Mouse (Mus musculus) olfactory bulb, adult 2 months (tissue): Measurements from ENCODE around the gene Hspa12a. TPM values are rescaled to one million over a fixed set of nuclear protein-coding genes. Genes with fewer than 3 reads are reported as not detected.

Experiments
- H3K27ac ChIP-seq: fragments of 200-500 bp; 2 replicates; pipeline ENCODE4 v1.5.1; 2012; ENCODE audit warnings: low read depth, low read length; ENCODE audit not compliant: insufficient read depth
- H3K4me1 ChIP-seq: fragments of 200-500 bp; 2 replicates; pipeline ENCODE4 v1.6.1; 2012; ENCODE audit warnings: low read length; ENCODE audit not compliant: control insufficient read depth, insufficient read depth
- H3K4me3 ChIP-seq: fragments of 200-500 bp; 2 replicates; pipeline ENCODE4 v1.5.1; 2012; ENCODE audit warnings: mild to moderate bottlenecking, low read depth, low read length, moderate library complexity; ENCODE audit not compliant: insufficient read depth
- CTCF ChIP-seq: fragments of 200-500 bp; IDR thresholded peaks from 2 replicates; pipeline ENCODE4 v1.5.1; 2012; ENCODE audit warnings: low read depth, mild to moderate bottlenecking, low read length, moderate library complexity; ENCODE audit not compliant: insufficient read depth
- POLR2A ChIP-seq: fragments of 200-500 bp; IDR thresholded peaks from 2 replicates; pipeline ENCODE4 v1.6.1; 2012; ENCODE audit warnings: mild to moderate bottlenecking, low read depth, low read length, moderate library complexity; ENCODE audit not compliant: insufficient read depth
- WGBS: fragments of 180-500 bp; shearing (Covaris S2); methylation state at CpG from one replicate; pipeline ENCODE4 v1.1.7; 2018; 5-methylcytosine and 5-hydroxymethylcytosine counted together
- polyA plus RNA-seq: library from polyadenylated mRNA; stranded (reverse); fragments of >200 nt; gene quantifications from 2 replicates; pipeline ENCODE4 v1.2.4, GENCODE M21; 2012; ENCODE audit warnings: low replicate concordance; ENCODE audit not compliant: missing spikeins, insufficient read depth, insufficient read length

The Hspa12a gene
- polyA plus RNA-seq, 1 experiment, result not detected

DNA sequence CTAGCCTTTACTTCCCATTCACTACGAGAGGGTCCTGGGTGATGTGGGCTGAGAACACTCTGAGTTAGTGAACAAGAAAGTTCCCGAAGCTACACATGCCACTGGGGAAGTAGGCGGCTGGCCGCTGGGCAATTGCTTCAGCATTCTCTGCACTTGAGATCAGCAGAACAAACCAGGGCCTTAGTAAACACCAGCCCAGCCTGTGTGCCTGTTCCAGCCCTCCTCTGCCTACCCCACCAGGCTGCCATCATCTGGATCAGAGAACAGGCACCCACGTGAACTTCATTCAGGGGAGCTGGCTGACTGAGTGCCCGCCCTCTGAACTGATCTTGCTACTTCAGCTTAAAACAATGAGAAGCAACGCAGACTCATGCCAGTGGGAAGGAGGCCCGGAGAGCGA, 104.7 kb downstream of the Hspa12a start:
- TF ChIP-seq POLR2A, result no peak
- TF ChIP-seq CTCF, result no peak
- Histone ChIP-seq H3K4me1 (peaks cover 7% of the 10 kb centered on the region; the same call in 1 of the 2 replicates), H3K4me3 (no peak overlapping the region), H3K27ac (no peak overlapping the region)
- WGBS, result 66% methylated on average over 9 of the region's 9 CpGs

- Histone ChIP-seq H3K4me3 (no peak overlapping the region), H3K27ac (no peak overlapping the region), H3K4me1 (peaks cover 7% of the 10 kb centered on the region)
- no peak for TF ChIP-seq CTCF
- TF ChIP-seq POLR2A, result no peak
- 78% methylated on average over 13 of the region's 13 CpGs for WGBS
Measured at GRCm38 (mm10) chr19:58833639-58834180, 109.7 kb downstream of the Hspa12a start.

DNA sequence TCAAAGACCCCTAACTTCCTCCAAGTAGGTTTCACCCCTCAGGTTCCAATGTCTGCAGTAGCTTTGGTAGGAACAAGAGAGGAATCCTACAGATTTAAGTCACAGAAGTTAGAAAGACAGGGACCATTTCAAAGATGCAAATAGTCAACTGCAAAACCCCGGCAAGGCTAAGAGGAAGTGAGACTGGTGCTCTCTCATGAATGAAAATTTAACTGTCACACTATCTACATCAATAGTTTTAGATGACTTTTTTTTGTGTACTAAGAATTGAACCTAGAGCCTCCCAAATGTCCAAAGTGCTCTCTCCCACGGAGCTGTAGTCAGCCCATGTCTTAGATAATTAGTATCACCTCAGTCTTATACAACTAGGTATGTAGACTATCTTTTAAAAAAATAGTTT, 110.5 kb downstream of the Hspa12a start:
- H3K4me1 ChIP-seq, result peaks cover 10% of the 10 kb centered on the region
- WGBS, result 89% methylated on average over 2 of the region's 2 CpGs
- H3K4me3 ChIP-seq, result no peak overlapping the region
- TF ChIP-seq CTCF (no peak), POLR2A (no peak)
- no peak overlapping the region for H3K27ac ChIP-seq

- H3K4me1 ChIP-seq, result peaks cover 10% of the 10 kb centered on the region
- H3K4me3 ChIP-seq, result no peak overlapping the region
- 87% methylated on average over 9 of the region's 9 CpGs for WGBS
- H3K27ac ChIP-seq, result no peak overlapping the region
- TF ChIP-seq CTCF (no peak), POLR2A (no peak)
Measured at GRCm38 (mm10) chr19:58831280-58831922, 112.1 kb downstream of the Hspa12a start.

DNA sequence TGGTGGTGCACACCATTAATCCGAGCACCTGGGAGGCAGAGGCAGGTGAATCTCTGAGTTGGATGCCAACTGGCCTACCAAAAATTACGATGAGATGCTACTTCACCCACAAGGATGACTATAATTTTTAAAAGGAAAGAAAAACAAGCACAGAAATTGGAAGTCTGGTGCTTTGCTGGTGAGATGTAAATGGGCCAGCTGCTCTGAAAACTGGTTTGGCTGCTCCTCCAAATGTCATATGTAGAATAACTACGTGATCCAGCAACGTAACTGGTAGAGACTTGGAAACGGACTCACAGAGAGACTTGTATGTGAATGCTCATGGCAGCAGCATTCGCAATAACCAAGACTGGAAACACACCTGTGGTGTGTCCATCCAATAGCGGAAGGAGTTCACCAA, 113.3 kb downstream of the Hspa12a start:
- Histone ChIP-seq H3K4me1 (peaks cover 10% of the 10 kb centered on the region), H3K4me3 (no peak overlapping the region), H3K27ac (no peak overlapping the region)
- WGBS, result 80% methylated on average over 7 of the region's 7 CpGs
- TF ChIP-seq CTCF, result no peak

GRCm38 (mm10) chr19:58829575-58829974, 113.9 kb downstream of the Hspa12a start:
- TF ChIP-seq POLR2A, result no peak
- no peak for TF ChIP-seq CTCF
- H3K4me3 ChIP-seq, result no peak overlapping the region
- H3K27ac ChIP-seq, result no peak overlapping the region
- peaks cover 10% of the 10 kb centered on the region for H3K4me1 ChIP-seq
- 26% methylated on average over 5 of the region's 5 CpGs for WGBS

DNA sequence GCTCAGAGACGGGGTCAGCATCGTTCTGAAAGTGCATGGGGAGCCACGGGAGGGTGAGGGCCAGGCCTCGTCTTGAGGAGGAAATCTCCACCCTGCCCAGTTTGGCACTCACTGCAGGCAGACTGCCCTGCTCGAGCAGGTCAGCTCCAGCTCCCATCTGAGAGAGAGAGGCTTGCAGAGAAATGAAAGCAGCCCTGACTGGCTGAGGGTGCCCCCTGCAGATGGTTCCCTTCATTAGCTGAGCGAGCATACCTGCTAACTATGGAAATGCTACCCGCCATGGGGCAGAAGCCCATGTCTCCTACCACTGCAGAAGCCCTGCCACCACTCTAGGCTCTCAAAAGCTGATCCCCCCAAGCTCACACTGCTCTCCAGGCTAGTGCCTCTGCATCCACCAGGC, 115.8 kb downstream of the Hspa12a start:
- H3K4me1 ChIP-seq, result peaks cover 18% of the 10 kb centered on the region
- 73% methylated on average over 7 of the region's 7 CpGs for WGBS
- no peak overlapping the region for H3K4me3 ChIP-seq
- H3K27ac ChIP-seq, result no peak overlapping the region
- no peak for TF ChIP-seq CTCF
- TF ChIP-seq POLR2A, result no peak

DNA sequence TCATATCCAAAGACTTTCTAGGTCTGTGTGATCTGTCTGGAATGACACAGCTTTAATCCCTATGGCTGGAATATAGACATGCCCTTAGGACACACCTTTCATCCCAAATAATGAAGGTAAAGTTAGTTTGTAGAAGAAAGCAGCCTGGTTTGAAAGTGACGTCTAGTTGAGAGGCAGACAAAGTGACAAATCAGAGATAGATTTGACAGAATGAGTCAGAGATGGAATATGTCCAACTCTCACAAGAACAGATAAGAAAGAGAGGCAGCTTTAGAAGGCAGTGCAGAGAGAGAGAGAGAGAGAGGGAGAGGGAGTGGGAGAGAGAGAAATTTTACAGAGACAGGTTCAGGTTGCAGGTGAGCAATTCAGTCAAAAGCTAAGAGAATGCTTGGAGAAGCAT, 119.1 kb downstream of the Hspa12a start:
- no peak for TF ChIP-seq CTCF
- TF ChIP-seq POLR2A, result no peak

GRCm38 (mm10) chr19:58823301-58823700, 120.2 kb downstream of the Hspa12a start:
- Histone ChIP-seq H3K4me1 (peaks cover 21% of the 10 kb centered on the region), H3K4me3 (no peak overlapping the region), H3K27ac (no peak overlapping the region)
- 90% methylated on average over 3 of the region's 3 CpGs for whole genome bisulfite sequencing
- no peak for TF ChIP-seq POLR2A
- no peak for TF ChIP-seq CTCF

More for the DNA sequence above, 119.1 kb downstream of the Hspa12a start:
- no peak overlapping the region for H3K4me3 ChIP-seq
- no peak overlapping the region for H3K27ac ChIP-seq
- WGBS, result 92% methylated on average over 1 of the region's 1 CpGs
- peaks cover 24% of the 10 kb centered on the region for H3K4me1 ChIP-seq
